Mouse (Mus musculus) Patski (cell line): ENCODE data around the gene Fnbp1. TPM values are rescaled to one million over a fixed set of nuclear protein-coding genes. Genes with fewer than 3 reads are reported as not detected.

Source experiments
- ATAC-seq: fragments of 100-300 bp; one replicate; pipeline ENCODE4 v1.8.0; 2021
- CTCF ChIA-PET: fragments of 350-600 bp; sonication (Branson Sonifier 250); formaldehyde crosslinking; loops from one replicate; lab custom pipeline; 2022; ENCODE audit warnings: inconsistent platforms; lab: Charles Lee
- POLR2A ChIA-PET: fragments of 350-600 bp; sonication (Branson Sonifier 250); formaldehyde crosslinking; loops from one replicate; lab custom pipeline; 2022; ENCODE audit warnings: antibody characterized with exemption, inconsistent platforms; lab: Charles Lee
- DNase-seq: peaks from one replicate; pipeline ENCODE4 v3.0.0-alpha.2; 2011; ENCODE audit warnings: low read depth, low spot score
- H3K27me3 ChIP-seq: fragments of 371-371 bp; one replicate; pipeline ENCODE4 v1.5.1; 2021
- CTCF ChIP-seq: fragments of 100-300 bp; IDR thresholded peaks from one replicate; pipeline ENCODE4 v1.5.1; 2021
- in situ Hi-C: fragments of 300-500 bp; cut with MboI; formaldehyde crosslinking; loops from 3 replicates; pipeline ENCODE4 v1.11.1; 2018; ENCODE audit warnings: low pct_unique_long_range_greater_than_20kb, mixed read lengths
- polyA plus RNA-seq: library from polyadenylated mRNA; unstranded; gene quantifications from one replicate; pipeline ENCODE4 v1.2.3, GENCODE M21; 2021

The Fnbp1 gene
- polyA plus RNA-seq, 1 experiment from 2014 or later = 40.4 TPM

DNA sequence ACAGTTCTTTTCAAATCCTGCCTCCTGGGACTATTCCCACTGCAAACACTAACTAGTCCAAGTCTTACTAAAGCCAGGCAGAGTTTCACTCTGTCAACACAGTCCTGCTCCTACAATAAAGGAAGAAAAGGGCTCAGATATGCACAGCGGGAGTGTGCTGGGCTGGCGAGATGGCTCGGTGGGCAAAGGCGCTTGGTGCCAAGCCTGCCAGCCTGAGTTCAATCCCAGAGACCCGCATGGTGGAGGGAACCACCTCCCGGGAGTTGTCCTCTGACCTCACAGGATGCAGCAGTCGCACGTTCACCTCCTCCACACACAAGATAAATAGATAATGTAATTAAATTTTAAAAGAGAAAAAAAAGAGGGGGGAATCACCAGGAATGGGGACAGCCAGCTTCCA lies 38.5 kb downstream of the Fnbp1 start:
- TF ChIP-seq CTCF = no peak
- ChIA-PET CTCF (no interaction called here), POLR2A (no interaction called here)
- in situ Hi-C loops = no loop called here
- no peak for ATAC-seq
- H3K27me3 ChIP-seq = no peaks in the 10 kb centered on the region
- DNase-seq = no peak

DNA sequence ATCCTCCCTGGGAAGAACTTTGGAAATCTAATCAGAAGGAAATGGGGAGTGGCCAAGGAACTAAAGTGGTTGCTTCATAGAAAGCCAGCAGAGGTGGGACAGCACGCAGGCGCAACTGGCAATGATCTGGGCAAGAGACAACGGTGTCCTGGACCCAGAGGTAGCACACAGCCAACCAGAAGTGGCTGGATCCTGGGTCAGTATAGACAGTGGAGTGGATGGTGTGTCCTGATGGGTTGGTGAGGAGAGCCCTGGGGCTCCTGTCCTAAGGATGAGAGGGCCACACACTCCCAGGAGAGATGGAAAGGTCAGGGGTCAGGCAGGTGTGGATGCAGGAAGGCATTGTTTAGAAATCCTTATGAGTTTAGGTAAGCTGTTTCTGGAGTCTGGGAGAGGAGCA lies 40.5 kb downstream of the Fnbp1 start:
- no peak for TF ChIP-seq CTCF
- in situ Hi-C loops = no loop called here
- H3K27me3 ChIP-seq = no peaks in the 10 kb centered on the region
- ChIA-PET CTCF (no interaction called here), POLR2A (no interaction called here)
- DNase-seq = no peak
- ATAC-seq = no peak

DNA sequence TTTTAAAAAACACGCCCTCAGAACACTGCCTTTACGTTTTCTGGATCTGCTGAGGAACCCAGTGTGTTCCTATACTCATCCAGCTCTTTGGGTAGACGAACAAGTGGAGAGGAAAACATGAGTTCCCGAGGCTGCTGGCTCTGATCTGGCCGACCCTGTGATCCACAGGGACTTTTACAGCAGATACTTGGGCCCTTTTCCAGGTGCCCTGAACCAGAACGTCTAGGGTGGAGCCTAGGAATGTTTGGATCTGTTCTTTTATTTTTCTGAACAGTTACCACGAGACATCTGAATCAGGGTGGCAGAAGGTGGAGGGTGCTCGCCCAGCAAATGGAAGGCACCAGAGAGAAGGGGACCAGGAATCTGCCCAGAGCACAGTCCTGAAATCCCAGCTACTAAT lies 42.7 kb downstream of the Fnbp1 start:
- no peak for TF ChIP-seq CTCF
- in situ Hi-C loops = loop anchor here (5.0 kb wide), 1 partner anchor 43 kb away; the partner anchor contains the start of gene Fnbp1
- ATAC-seq (peak; percentile 60), DNase-seq (peak; percentile 62)
- ChIA-PET POLR2A (no interaction called here), CTCF (no interaction called here)
- H3K27me3 ChIP-seq = no peaks in the 10 kb centered on the region

DNA sequence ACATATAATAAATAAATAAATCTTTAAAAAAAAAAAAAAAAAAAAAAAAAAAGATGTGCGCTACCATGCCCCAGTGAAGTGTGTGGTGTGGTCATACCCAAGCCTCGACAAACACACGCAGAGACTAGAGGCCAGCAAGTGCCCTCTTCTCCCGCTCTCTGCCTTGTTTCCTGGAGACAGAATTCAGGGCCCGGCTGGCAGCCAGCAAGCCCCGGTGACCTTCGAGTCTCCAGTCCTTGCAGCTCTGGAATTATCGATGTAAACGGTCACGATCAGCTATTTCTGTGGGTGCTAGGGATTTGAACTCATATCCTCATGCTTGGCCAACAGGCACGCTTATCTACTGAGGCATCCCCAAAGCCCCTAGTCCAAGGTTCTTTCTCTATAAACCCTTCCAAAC lies 43.2 kb downstream of the Fnbp1 start:
- no peak for TF ChIP-seq CTCF
- CTCF ChIA-PET = no interaction called here
- no peaks in the 10 kb centered on the region for H3K27me3 ChIP-seq
- POLR2A ChIA-PET = no interaction called here
- DNase-seq = no peak
- in situ Hi-C loops = loop anchor here (5.0 kb wide), 1 partner anchor 44 kb away; the partner anchor contains the start of gene Fnbp1
- ATAC-seq = no peak

DNA sequence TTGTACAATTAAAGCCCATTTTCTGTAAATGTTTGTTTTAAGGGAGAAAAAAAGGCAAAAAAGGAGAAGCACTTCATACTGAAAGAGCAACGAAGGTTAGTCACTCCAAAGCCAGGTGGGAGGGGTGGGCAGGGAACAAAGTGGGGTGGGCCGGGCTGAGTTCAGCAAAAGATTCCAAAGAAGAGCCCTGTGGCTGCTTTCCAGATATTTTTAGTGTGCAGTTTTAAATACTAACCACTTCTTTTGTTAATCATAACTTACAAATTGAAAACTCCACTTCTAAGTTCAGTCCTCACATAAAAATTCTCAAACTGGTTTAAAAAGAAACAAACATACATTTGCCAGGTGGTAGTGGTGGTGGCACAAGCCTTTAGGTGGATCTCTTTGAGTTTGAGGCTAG lies 44.5 kb downstream of the Fnbp1 start:
- CTCF ChIA-PET = no interaction called here
- no peak for TF ChIP-seq CTCF
- in situ Hi-C loops = loop anchor here (5.0 kb wide), 1 partner anchor 45 kb away; the partner anchor contains the start of gene Fnbp1

DNA sequence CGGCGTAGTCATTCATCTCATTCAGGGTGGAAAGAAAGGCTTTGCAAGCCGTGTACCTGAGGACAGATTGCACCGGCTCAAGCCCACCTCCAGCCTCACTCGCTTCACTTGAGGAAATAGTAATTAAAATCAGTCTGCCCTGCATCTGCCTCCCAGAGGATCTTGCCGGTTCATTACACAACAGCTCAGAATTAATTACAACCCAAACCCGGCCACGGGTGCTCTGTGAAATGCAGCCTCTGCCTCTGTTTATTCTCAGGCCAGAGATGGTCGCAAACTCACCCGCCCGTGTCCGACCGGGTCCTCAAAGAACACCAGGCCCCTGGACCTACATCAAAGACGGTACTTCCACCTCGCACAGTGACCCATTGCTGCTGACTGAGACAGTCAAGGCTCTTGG lies 45.7 kb downstream of the Fnbp1 start:
- in situ Hi-C loops = loop anchor here (5.0 kb wide), 1 partner anchor 46 kb away; the partner anchor contains the start of gene Fnbp1
- H3K27me3 ChIP-seq = no peaks in the 10 kb centered on the region
- no peak for DNase-seq
- no peak for TF ChIP-seq CTCF
- CTCF ChIA-PET = no interaction called here
- no peak for ATAC-seq
- POLR2A ChIA-PET = no interaction called here

More for the DNA sequence above, 44.5 kb downstream of the Fnbp1 start:
- ATAC-seq = no peak
- H3K27me3 ChIP-seq = no peaks in the 10 kb centered on the region
- no peak for DNase-seq
- POLR2A ChIA-PET = no interaction called here

DNA sequence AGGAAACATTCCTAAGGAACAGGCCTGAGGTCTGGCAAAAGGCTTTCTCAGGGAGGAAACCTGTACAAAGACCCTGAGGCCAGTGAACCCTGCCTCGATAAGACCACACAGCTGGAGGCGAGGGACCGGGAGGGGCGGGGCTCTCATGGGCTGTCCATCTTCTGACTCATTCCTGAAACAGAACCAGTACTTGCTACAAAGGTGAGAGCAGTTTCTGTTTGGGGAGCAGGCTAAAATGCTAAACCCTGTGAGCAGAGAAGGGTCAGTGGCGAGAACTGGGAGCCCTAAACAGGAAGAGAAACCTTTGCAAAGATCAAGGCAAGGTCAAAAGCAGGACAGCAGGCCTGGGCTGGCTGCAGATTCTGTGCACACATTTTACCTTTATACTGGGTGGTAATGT lies 47.2 kb downstream of the Fnbp1 start:
- H3K27me3 ChIP-seq = no peaks in the 10 kb centered on the region
- ChIA-PET POLR2A (no interaction called here), CTCF (interaction anchor here (1.5 kb wide), 1 partner anchor 11 kb away, joined by 3 read pairs; no protein-coding TSS in a partner anchor)
- in situ Hi-C loops = no loop called here
- no peak for TF ChIP-seq CTCF
- ATAC-seq (no peak), DNase-seq (no peak)

DNA sequence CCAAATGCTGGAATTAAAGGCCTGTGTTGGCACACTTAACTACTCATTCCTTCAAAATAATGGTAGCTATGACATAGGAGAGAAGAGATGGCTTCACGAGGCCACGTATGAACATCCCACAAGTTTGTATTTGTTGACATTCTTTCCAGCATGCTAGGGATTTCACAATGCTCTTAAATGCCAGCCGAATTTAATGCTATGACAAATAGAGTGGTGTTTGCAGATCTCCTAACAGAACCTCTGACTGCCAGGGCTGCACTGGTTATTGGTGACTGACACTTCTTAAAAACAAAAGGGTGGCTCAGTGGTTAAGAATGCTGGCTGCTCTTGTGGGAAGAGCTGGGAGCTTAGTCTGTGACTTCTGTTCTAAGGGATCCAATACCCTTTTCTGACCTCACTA lies 48.9 kb downstream of the Fnbp1 start:
- POLR2A ChIA-PET = no interaction called here
- TF ChIP-seq CTCF = no peak
- CTCF ChIA-PET = interaction anchor here (1.5 kb wide), 1 partner anchor 9 kb away, joined by 3 read pairs; no protein-coding TSS in a partner anchor
- in situ Hi-C loops = no loop called here
- no peak for ATAC-seq
- H3K27me3 ChIP-seq = no peaks in the 10 kb centered on the region
- no peak for DNase-seq

DNA sequence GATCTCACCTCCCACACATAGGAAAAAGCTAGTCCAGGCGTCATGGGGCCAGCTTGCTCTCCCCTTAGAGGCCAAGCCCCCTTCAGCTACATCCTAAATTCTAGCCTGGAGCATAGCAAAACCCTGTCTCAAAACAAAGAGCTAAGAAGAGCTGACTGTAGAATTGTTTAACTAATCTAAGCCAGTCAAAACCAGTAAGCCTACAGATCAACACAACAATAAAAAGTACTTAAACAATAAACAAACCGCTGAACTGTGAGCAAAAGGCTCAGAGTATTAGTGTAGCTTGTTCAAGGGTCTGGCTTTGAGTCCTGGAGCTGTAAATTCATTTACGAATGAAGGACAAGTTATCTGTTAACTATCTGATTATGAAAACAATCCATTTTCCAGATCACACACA lies 50.6 kb downstream of the Fnbp1 start:
- ChIA-PET POLR2A (no interaction called here), CTCF (no interaction called here)
- no peaks in the 10 kb centered on the region for H3K27me3 ChIP-seq
- no peak for TF ChIP-seq CTCF
- in situ Hi-C loops = no loop called here
- no peak for DNase-seq
- ATAC-seq = no peak

DNA sequence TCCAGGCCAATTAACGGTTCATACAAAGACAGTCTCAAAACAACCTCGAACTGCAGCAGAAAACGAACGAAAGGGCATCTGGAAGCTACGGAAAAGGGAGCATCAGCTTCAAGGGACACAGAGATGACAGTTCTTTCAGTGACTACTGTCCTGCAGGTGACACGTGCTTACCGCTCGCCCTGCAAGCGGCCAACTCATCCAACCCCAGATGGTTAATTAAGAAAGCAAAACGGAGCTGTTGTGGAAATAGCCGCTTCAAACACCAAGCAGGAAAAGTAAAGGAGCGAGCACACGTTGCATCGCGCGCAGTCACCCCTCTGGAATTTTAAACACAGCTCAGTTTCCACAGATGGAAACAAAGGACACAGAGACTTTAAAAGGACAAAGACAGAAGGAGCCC lies 52.2 kb downstream of the Fnbp1 start:
- no peak for TF ChIP-seq CTCF
- no peak for DNase-seq
- H3K27me3 ChIP-seq = no peaks in the 10 kb centered on the region
- ATAC-seq = no peak
- POLR2A ChIA-PET = interaction anchor here (1.2 kb wide), 1 partner anchor 9 kb away, joined by 3 read pairs; no protein-coding TSS in a partner anchor
- in situ Hi-C loops = no loop called here
- CTCF ChIA-PET = no interaction called here

DNA sequence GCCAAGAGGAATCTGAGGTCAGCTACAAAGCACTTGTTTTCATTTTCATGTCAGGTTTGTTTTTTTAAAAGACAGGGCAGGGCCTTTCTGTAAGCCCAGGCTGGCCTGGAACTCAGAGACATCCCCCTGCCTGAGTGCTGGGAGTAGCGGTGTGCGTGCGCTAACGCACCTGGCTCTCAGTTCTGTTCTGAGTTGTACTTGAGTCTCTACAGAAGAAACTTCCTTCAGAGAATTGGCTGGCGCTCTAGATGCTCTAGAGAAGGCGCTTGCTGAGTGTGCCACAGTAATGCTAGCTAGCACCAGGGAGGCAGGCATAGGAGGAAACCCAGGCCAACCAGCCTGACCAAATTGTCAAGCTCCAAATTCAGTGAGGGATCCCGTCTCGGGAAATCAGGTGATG lies 52.9 kb downstream of the Fnbp1 start:
- POLR2A ChIA-PET = interaction anchor here (1.2 kb wide), 1 partner anchor 8 kb away, joined by 3 read pairs; no protein-coding TSS in a partner anchor
- ATAC-seq = no peak
- no peak for TF ChIP-seq CTCF
- CTCF ChIA-PET = no interaction called here
- H3K27me3 ChIP-seq = no peaks in the 10 kb centered on the region
- no peak for DNase-seq
- in situ Hi-C loops = no loop called here
